8 mouse cellular contexts compared by ENCODE assay signal in the genomic region with DNA sequence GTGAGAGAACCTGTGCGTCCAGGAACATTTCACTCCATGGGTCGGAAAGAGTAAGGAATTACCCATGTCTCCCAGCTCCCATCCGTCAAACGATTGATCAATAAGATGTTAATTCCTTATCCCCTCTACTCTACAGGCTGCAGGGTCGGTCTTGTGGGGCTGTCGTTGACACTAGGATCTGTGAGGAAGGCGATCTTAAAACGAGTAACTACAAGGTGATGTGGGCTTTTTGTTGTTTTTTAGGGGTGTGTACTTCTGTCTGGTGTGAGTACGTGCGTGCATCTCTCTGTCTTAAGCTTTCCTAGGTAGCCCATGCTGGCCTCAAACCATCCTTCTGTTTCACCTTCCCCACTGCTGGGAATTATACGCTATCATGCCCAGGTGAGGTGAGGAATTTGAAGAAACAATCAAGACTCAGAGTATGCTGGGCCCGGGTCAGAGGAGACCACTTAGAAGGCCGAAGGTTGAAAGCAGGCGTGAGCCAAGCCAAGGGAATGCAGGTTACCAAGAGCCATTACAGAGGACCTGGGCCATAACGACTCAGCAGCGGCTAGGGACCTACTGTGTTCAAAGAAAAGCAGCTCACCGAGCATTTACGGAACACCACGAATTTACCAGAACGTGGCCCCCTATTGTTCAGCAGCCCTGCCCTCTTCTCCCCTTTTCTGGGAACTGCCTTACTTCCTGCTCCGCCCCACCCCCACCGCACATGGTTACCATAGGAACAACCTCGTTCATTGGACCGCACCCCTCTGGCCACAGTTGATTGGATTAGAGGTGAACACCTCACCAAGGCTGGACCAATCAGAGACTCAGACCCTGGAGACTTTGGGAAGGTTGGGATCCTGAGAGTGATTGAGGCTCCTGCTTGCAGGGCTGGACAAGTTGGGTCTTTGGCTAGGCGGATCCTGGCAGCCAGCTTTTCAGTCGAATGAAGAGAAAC. TPM values are rescaled to one million over a fixed set of nuclear protein-coding genes. Genes with fewer than 3 reads are reported as not detected.
DNase-seq lines count a peak whose midpoint lies in the region; ATAC-seq and TF ChIP-seq lines count a peak whose summit lies in the region.

No protein-coding gene starts in this region.

- TF ChIP-seq POLR2A in cortical plate, adult 2 months (IDR thresholded peaks at IDR 0.05; ENCODE audit: extremely low read depth, insufficient read depth, low read length), result peak; percentile 60; the same call in 1 of the 2 replicates

- no peak for TF ChIP-seq CTCF in cortical plate, adult 2 months (IDR thresholded peaks at IDR 0.05; ENCODE audit: extremely low read depth, insufficient read depth, low read length)

- peak overlapping the region; percentile 44 for H3K4me2 ChIP-seq in kidney, embryonic 14.5 days (replicated peaks; ENCODE audit: low read depth, low read length)
- H3K4me2 ChIP-seq in midbrain, embryonic 16.5 days (ENCODE audit: low read length), result peak overlapping the region; percentile 31

- H3K4me1 ChIP-seq in cortical plate, adult 2 months (ENCODE audit: control insufficient read depth, insufficient read depth, low read length), result peaks cover 1% of the 10 kb centered on the region
- H3K4me1 ChIP-seq in kidney, embryonic 14.5 days (ENCODE audit: control insufficient read depth, insufficient read depth, low read length), result peaks cover 16% of the 10 kb centered on the region
- peaks cover 16% of the 10 kb centered on the region for H3K4me1 ChIP-seq in midbrain, embryonic 16.5 days (ENCODE audit: control insufficient read depth, insufficient read depth, low read length)

- H3K9me3 ChIP-seq in kidney, embryonic 14.5 days (ENCODE audit: control insufficient read depth, low read length), result no peaks in the 10 kb centered on the region
- H3K9me3 ChIP-seq in midbrain, embryonic 16.5 days (replicated peaks; ENCODE audit: control insufficient read depth, low read length, poor library complexity, severe bottlenecking), result no peaks in the 10 kb centered on the region

- H3K4me3 ChIP-seq in cortical plate, adult 2 months (ENCODE audit: insufficient read depth, low read length), result no peak overlapping the region
- H3K4me3 ChIP-seq in kidney, embryonic 14.5 days (ENCODE audit: low read length), result peak overlapping the region; percentile 22; the same call in 1 of the 2 replicates
- peak overlapping the region; percentile 16 for H3K4me3 ChIP-seq in midbrain, embryonic 16.5 days (ENCODE audit: low read depth, low read length)

- ATAC-seq in granulocyte monocyte progenitor cell, adult 5-6 weeks (replicated peaks; ENCODE audit: poor library complexity, severe bottlenecking), result peak; percentile 96
- peak; percentile 98 for ATAC-seq in kidney, embryonic 14.5 days (ENCODE audit: low FRiP score, low TSS enrichment)
- ATAC-seq in midbrain, embryonic 16.5 days, result peak; percentile 97

- peak; percentile 46 to 76 for DNase-seq in urinary bladder, postnatal 4 days (ENCODE audit: low spot score in 2 of 2)
- no peak for DNase-seq in urinary bladder, postnatal 10 days (ENCODE audit: low spot score)
- peak; percentile 87 for DNase-seq in liver
- peak; percentile 68 for DNase-seq in telencephalon, adult 2 months (ENCODE audit: low read depth, low spot score)

- H3K27me3 ChIP-seq in kidney, embryonic 14.5 days (ENCODE audit: control insufficient read depth, insufficient read depth, low read length), result no peaks in the 10 kb centered on the region
- no peaks in the 10 kb centered on the region for H3K27me3 ChIP-seq in midbrain, embryonic 16.5 days (ENCODE audit: control insufficient read depth, insufficient read depth, low read depth, low read length)

- H3K36me3 ChIP-seq in kidney, embryonic 14.5 days (ENCODE audit: control insufficient read depth, insufficient read depth, low read length), result no peaks in the 10 kb centered on the region
- no peaks in the 10 kb centered on the region for H3K36me3 ChIP-seq in midbrain, embryonic 16.5 days (ENCODE audit: control insufficient read depth, insufficient read depth, low read length)

- 31% methylated on average over 26 of the region's 26 CpGs for WGBS in kidney, embryonic 14.5 days
- 33% methylated on average over 26 of the region's 26 CpGs for WGBS in midbrain, embryonic 16.5 days

- no peak overlapping the region for H3K27ac ChIP-seq in cortical plate, adult 2 months (ENCODE audit: insufficient read depth, low read length)
- peak overlapping the region; percentile 82 for H3K27ac ChIP-seq in kidney, embryonic 14.5 days (ENCODE audit: low read depth, low read length)
- peak overlapping the region; percentile 78 for H3K27ac ChIP-seq in midbrain, embryonic 16.5 days (ENCODE audit: low read length)

- H3K9ac ChIP-seq in kidney, embryonic 14.5 days (ENCODE audit: low read depth, low read length), result 0 out of 2 replicates have a peak overlapping the region, but pooled peaks have one; percentile 23
- no peak overlapping the region for H3K9ac ChIP-seq in midbrain, embryonic 16.5 days (ENCODE audit: low read depth, low read length)

RNA-seq across cellular contexts. Expression of gene Moap1, which starts 13.3 kb away (rescaled TPM):
- 10.7 and 11.0 TPM in 2 replicates for polyA plus RNA-seq in cortical plate, adult 2 months (2012; rRNA removed)
- total RNA-seq in granulocyte monocyte progenitor cell, adult 5-6 weeks (2014; fragmentation: Nextera tagmentation), result 11.0 and 11.1 TPM in 2 replicates
- total RNA-seq in granulocyte monocyte progenitor cell, adult 5-6 weeks (2017), result 9.3 and 15.6 TPM in 2 replicates
- 21.1 and 25.9 TPM in 2 replicates for polyA plus RNA-seq in kidney, embryonic 14.5 days (2014; fragmentation: Nextera tagmentation; extraction: Ambion mirVana)
- 76.2 and 78.4 TPM in 2 replicates for polyA plus RNA-seq in midbrain, embryonic 16.5 days (2015; fragmentation: Nextera tagmentation; extraction: Ambion mirVana)

RNA-seq across cellular contexts. Expression of gene Tmem251, which starts 13.4 kb away (rescaled TPM):
- 3.9 and 4.0 TPM in 2 replicates for polyA plus RNA-seq in cortical plate, adult 2 months (2012; rRNA removed)
- 6.5 and 8.7 TPM in 2 replicates for total RNA-seq in granulocyte monocyte progenitor cell, adult 5-6 weeks (2014; fragmentation: Nextera tagmentation)
- 8.0 and 9.3 TPM in 2 replicates for total RNA-seq in granulocyte monocyte progenitor cell, adult 5-6 weeks (2017)
- polyA plus RNA-seq in kidney, embryonic 14.5 days (2014; fragmentation: Nextera tagmentation; extraction: Ambion mirVana), result 11.9 and 12.1 TPM in 2 replicates
- polyA plus RNA-seq in midbrain, embryonic 16.5 days (2015; fragmentation: Nextera tagmentation; extraction: Ambion mirVana), result 10.8 and 11.3 TPM in 2 replicates

RNA-seq across cellular contexts. Expression of gene Itpk1, which starts 25.4 kb away (rescaled TPM):
- 42.6 and 42.7 TPM in 2 replicates for polyA plus RNA-seq in cortical plate, adult 2 months (2012; rRNA removed)
- 19.1 and 26.0 TPM in 2 replicates for total RNA-seq in granulocyte monocyte progenitor cell, adult 5-6 weeks (2014; fragmentation: Nextera tagmentation)
- 13.0 and 16.4 TPM in 2 replicates for total RNA-seq in granulocyte monocyte progenitor cell, adult 5-6 weeks (2017)
- polyA plus RNA-seq in kidney, embryonic 14.5 days (2014; fragmentation: Nextera tagmentation; extraction: Ambion mirVana), result 10.2 and 18.4 TPM in 2 replicates
- 35.8 and 39.3 TPM in 2 replicates for polyA plus RNA-seq in midbrain, embryonic 16.5 days (2015; fragmentation: Nextera tagmentation; extraction: Ambion mirVana)

RNA-seq across cellular contexts. Expression of gene Gm28051, which starts 27.4 kb away (rescaled TPM):
- polyA plus RNA-seq in cortical plate, adult 2 months (2012; rRNA removed), result not detected in 2 replicates
- not detected in 2 replicates for total RNA-seq in granulocyte monocyte progenitor cell, adult 5-6 weeks (2014; fragmentation: Nextera tagmentation)
- total RNA-seq in granulocyte monocyte progenitor cell, adult 5-6 weeks (2017), result not detected in 2 replicates
- not detected in 2 replicates for polyA plus RNA-seq in kidney, embryonic 14.5 days (2014; fragmentation: Nextera tagmentation; extraction: Ambion mirVana)
- polyA plus RNA-seq in midbrain, embryonic 16.5 days (2015; fragmentation: Nextera tagmentation; extraction: Ambion mirVana), result not detected in 2 replicates

RNA-seq across cellular contexts. Expression of gene Gon7, which starts 27.5 kb away (rescaled TPM):
- polyA plus RNA-seq in cortical plate, adult 2 months (2012; rRNA removed), result 10.8 and 11.2 TPM in 2 replicates
- total RNA-seq in granulocyte monocyte progenitor cell, adult 5-6 weeks (2014; fragmentation: Nextera tagmentation), result 16.5 and 19.2 TPM in 2 replicates
- 12.9 and 22.2 TPM in 2 replicates for total RNA-seq in granulocyte monocyte progenitor cell, adult 5-6 weeks (2017)
- polyA plus RNA-seq in kidney, embryonic 14.5 days (2014; fragmentation: Nextera tagmentation; extraction: Ambion mirVana), result 34.7 and 38.1 TPM in 2 replicates
- 48.6 and 53.2 TPM in 2 replicates for polyA plus RNA-seq in midbrain, embryonic 16.5 days (2015; fragmentation: Nextera tagmentation; extraction: Ambion mirVana)
